Mouse (Mus musculus) heart, postnatal 0 days (tissue): ENCODE data around the gene Med13l.

Experiments
- CTCF ChIP-seq: IDR thresholded peaks from 2 replicates; pipeline ENCODE4 v1.5.1; 2016; ENCODE audit warnings: antibody characterized with exemption, control low read depth, low read depth
- EP300 ChIP-seq: IDR thresholded peaks from 2 replicates; pipeline ENCODE4 v1.6.1; 2016; ENCODE audit warnings: antibody characterized with exemption, low read depth

DNA sequence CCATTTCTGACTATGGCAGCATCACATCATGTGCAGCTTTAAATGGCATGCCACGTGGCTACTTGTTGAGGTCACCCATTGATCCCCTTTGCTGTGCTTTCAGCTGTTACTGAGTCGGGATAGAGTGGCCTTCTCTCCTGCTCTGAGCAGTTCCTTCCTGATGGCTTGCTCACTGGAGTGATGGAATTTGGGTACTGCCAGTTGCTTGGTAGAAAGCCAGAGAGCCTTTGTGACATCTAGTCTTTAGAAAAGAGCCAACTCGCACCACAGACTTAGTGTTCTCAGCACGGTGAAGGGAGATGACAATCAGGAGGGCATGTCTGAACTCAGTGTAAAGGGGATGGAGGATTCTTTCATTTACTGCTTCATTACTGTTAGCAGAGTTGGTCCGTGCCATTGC lies 147.0 kb downstream of the Med13l start:
- TF ChIP-seq CTCF (no peak), EP300 (no peak)
